Mouse (Mus musculus) cortical plate, adult 2 months (tissue): ENCODE measurements around the gene Tmem132d.

Experiments used
- CTCF ChIP-seq: fragments of 200-500 bp; IDR thresholded peaks from 2 replicates; pipeline ENCODE4 v1.5.1; 2011; ENCODE audit warnings: mild to moderate bottlenecking, control low read depth, low read length; ENCODE audit not compliant: insufficient read depth; ENCODE audit errors: extremely low read depth
- POLR2A ChIP-seq: fragments of 200-500 bp; IDR thresholded peaks from 2 replicates; pipeline ENCODE4 v1.6.1; 2011; ENCODE audit warnings: mild to moderate bottlenecking, low read length, control low read depth; ENCODE audit not compliant: insufficient read depth; ENCODE audit errors: extremely low read depth

GRCm38 (mm10) chr5:128405071-128405470, 27.8 kb downstream of the Tmem132d start:
- no peak for TF ChIP-seq CTCF
- no peak for TF ChIP-seq POLR2A
